Mouse (Mus musculus): ENCODE results near the gene Crlf3.

DNA sequence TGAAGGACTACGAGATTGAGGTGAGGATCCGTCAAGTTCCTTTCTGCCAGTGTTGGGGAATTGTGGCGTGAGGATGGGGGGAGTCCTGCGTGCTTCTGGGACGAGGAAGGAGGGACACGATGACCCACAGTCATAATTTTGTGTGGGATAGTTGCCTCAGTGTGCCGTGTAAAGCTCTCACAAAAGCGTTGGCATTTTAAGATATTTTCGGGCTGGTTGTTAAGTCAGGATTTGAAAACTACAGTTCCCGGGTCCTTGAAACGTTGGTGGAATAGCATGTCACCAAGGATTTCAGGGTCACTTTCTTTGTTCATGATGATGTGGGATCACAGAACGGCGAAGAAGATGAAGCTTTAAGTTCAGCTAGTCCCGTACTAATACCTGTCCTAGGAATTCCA lies 9.0 kb upstream of the Crlf3 start:
- TF ChIP-seq POLR2A (IDR thresholded peaks at IDR 0.05; ENCODE audit: borderline replicate concordance, control insufficient read depth, low read depth, low read length) (no peak), CTCF (IDR thresholded peaks at IDR 0.05; ENCODE audit: control insufficient read depth, insufficient read depth, low read length) (no peak)

Measured in bone marrow, adult 2 months (tissue).